Mouse (Mus musculus) ES-Bruce4 (cell line): ENCODE measurements around the gene Lca5.

Experiments
- CTCF ChIP-seq: IDR thresholded peaks from one replicate; pipeline ENCODE4 v1.8.1; 2011; ENCODE audit warnings: low read depth, low read length
- EP300 ChIP-seq: IDR thresholded peaks from 2 replicates; pipeline ENCODE4 v1.6.1; 2011; ENCODE audit warnings: low read depth, low read length; ENCODE audit not compliant: insufficient read depth
- POLR2A ChIP-seq: IDR thresholded peaks from one replicate; pipeline ENCODE4 v1.8.1; 2011; ENCODE audit warnings: low read length; ENCODE audit not compliant: insufficient read depth

DNA sequence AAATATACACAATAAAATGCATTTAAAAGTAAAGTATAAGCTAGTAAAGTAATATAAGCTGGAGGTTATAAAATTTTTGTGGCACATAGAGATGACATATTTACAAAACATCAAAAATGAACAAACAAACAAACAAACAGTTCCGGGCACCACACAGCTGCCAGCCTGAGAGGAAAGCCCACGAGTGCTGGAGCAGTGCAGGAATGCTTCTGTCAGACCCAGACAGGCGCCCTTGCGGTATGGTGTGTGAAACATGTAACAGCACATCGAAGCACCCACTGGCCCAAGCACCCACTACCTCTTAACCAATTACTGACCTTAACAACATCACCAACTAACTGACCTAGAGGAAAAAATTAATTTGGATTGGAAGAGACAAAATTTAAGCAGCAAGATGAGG lies 22.0 kb downstream of the Lca5 start:
- TF ChIP-seq CTCF (no peak), EP300 (no peak), POLR2A (no peak)
